Mouse (Mus musculus) megakaryocyte, embryonic 14.5 days (primary cell): ENCODE measurements around the gene Cd33. TPM values are rescaled to one million over a fixed set of nuclear protein-coding genes. Genes with fewer than 3 reads are reported as not detected.

ENCODE experiments used
- H3K27me3 ChIP-seq: replicated peaks from 2 replicates; pipeline ENCODE3; 2012; ENCODE audit warnings: inconsistent platforms
- H3K36me3 ChIP-seq: replicated peaks from 2 replicates; pipeline ENCODE3; 2012; ENCODE audit warnings: low read length, inconsistent platforms, mixed read lengths
- H3K4me1 ChIP-seq: 2 replicates; pipeline ENCODE4 v1.6.1; 2012; ENCODE audit warnings: inconsistent platforms
- H3K4me3 ChIP-seq: replicated peaks from 2 replicates; pipeline ENCODE3; 2012; ENCODE audit warnings: moderate library complexity, mild to moderate bottlenecking, inconsistent platforms
- H3K9me3 ChIP-seq: 2 replicates; pipeline ENCODE4 v1.6.1; 2012; ENCODE audit warnings: inconsistent platforms
- FLI1 ChIP-seq: IDR thresholded peaks from 2 replicates; pipeline ENCODE4 v1.6.1; 2012; ENCODE audit warnings: low read length, inconsistent platforms, mixed read lengths
- GATA1 ChIP-seq: IDR thresholded peaks from 3 replicates; pipeline ENCODE4 v1.6.1; 2012; ENCODE audit warnings: mixed read lengths, low read length, inconsistent platforms, borderline replicate concordance
- polyA plus RNA-seq: library from polyadenylated mRNA; stranded (reverse); fragments of >175 nt; gene quantifications from 2 replicates; pipeline ENCODE4 v1.2.3, GENCODE M21; 2012; ENCODE audit warnings: low replicate concordance; ENCODE audit not compliant: insufficient read depth

The Cd33 gene
- polyA plus RNA-seq, 1 experiment, result 0.35 TPM

DNA sequence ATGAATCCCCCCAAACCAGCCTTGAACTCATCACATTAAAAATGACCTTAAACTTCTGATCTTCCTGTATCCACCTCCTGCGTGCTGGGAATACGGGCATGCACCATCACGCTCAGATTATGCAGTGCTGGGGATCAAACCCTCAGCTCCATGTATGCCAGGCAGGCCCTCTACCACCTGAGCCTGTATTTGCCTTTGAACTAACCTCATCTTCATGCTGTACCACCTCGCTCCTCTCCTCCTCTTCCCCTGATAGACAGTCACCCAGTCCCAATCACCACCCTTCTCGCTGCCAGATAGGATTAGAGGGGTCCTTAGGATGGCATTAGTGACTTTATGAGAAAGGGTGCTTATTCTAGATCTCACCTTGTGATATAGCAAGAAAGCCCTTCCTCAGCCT, 29.2 kb downstream of the Cd33 start:
- TF ChIP-seq GATA1, result no peak
- no peak for TF ChIP-seq FLI1

GRCm38 (mm10) chr7:43512519-43512918, 31.7 kb downstream of the Cd33 start:
- H3K9me3 ChIP-seq, result no peaks in the 10 kb centered on the region
- H3K4me1 ChIP-seq, result peaks cover 6% of the 10 kb centered on the region
- peaks cover 4% of the 10 kb centered on the region for H3K27me3 ChIP-seq
- TF ChIP-seq GATA1, result no peak
- no peaks in the 10 kb centered on the region for H3K36me3 ChIP-seq
- H3K4me3 ChIP-seq, result no peak overlapping the region

More for the DNA sequence above, 29.2 kb downstream of the Cd33 start:
- Histone ChIP-seq H3K4me3 (no peak overlapping the region), H3K36me3 (no peaks in the 10 kb centered on the region), H3K4me1 (peaks cover 6% of the 10 kb centered on the region), H3K9me3 (no peaks in the 10 kb centered on the region), H3K27me3 (no peaks in the 10 kb centered on the region)

DNA sequence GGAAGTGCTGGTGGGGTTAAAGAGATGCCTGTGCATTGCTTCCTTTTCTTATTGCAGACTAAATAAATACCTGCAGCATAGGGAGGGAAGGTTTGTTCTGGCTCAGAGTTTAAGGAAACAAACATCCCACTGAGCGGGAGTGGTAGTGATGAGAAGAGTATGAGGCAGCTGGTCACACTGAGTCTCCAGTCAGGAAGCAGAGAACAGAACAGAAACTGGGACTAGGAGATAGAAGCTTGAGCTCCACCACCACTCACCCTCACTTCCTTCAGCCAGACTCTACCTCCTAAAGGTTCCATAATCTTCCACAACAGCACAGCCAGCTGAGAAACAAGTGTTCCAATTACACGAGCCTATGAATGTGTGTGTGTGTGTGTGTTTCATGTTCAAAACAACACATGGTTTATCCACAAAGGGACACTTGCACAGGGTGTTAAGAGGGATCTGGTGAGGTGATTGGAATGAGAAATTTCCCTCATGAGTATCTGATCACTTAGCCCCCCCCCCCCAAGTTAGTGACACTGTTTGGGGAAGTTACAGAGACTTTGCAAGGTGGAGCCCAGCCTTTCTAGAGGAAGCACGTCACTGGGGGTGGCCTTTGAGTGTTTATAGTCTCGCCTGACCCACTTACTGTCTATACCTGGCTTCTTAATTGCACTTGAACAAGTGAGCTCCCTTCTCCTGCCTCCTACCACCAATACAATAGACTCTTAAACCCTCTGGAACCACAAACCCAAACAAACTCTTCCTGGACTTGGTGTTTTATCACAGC, 32.3 kb downstream of the Cd33 start:
- H3K36me3 ChIP-seq, result no peaks in the 10 kb centered on the region
- H3K4me3 ChIP-seq, result no peak overlapping the region
- peaks cover 4% of the 10 kb centered on the region for H3K27me3 ChIP-seq
- H3K4me1 ChIP-seq, result peaks cover 6% of the 10 kb centered on the region
- TF ChIP-seq FLI1 (no peak), GATA1 (no peak)
- no peaks in the 10 kb centered on the region for H3K9me3 ChIP-seq

DNA sequence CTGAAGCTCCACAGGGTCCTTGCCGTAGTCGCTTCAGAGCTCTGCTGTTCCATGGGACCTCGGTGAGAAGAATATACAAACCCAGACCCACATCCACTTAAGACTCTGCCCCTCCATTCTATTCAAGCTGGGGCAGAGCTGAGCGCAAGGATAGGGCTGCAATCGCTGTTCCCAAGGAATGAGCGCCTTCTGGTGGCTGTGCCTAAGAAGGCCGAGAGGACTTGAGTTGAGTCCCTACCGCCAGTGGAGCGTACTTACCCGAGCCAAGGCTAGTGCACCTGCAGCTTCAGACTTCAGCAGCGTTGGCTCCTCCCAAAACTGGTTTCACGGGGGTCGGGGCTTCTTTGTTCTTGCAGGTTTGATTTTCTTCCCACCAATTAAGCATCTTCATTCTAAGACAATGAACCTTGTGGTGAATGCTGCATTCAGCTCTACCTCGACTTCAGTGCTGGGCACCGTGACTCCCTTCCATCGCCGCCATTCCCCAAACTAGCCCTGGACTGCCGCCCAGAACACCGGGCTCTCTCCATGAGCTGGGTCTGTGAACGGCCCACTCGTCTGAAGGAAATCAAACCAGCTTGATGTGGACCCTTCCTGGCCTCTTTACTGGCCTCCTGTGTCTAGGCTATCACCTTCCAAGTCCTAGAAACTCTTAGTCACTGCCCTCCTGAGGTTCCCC, 48.7 kb downstream of the Cd33 start:
- peaks cover 7% of the 10 kb centered on the region; the same call in 1 of the 2 replicates for H3K4me1 ChIP-seq
- no peak for TF ChIP-seq FLI1
- H3K27me3 ChIP-seq, result peaks cover 47% of the 10 kb centered on the region
- H3K36me3 ChIP-seq, result no peaks in the 10 kb centered on the region
- no peak overlapping the region for H3K4me3 ChIP-seq
- H3K9me3 ChIP-seq, result peaks cover 22% of the 10 kb centered on the region

DNA sequence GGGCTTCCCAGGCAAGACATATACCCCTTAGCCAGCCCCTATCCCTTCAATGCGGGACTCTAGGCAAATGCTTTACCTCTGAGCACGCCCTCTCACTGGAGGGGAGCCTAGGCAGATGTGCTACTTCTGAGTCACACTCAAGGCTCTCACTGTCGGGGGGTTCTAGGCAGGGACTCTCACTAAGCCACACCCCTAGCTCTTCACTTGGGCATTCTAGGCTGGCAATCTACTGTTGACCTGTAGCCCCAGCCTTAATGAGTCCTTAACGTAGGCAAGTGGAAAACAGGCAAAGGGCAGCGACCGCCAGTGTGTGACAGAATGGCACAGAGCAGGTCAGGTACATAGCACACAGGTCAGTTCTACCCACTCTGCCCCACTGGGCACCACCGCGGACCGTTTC, 53.4 kb downstream of the Cd33 start:
- TF ChIP-seq GATA1, result no peak
- TF ChIP-seq FLI1, result no peak
- H3K9me3 ChIP-seq, result peaks cover 4% of the 10 kb centered on the region; the same call in 1 of the 2 replicates
- no peaks in the 10 kb centered on the region for H3K36me3 ChIP-seq
- no peak overlapping the region for H3K4me3 ChIP-seq
- peaks cover 76% of the 10 kb centered on the region for H3K27me3 ChIP-seq
- peaks cover 7% of the 10 kb centered on the region; the same call in 1 of the 2 replicates for H3K4me1 ChIP-seq

GRCm38 (mm10) chr7:43490182-43490584, 54.0 kb downstream of the Cd33 start:
- Histone ChIP-seq H3K4me3 (no peak overlapping the region), H3K36me3 (no peaks in the 10 kb centered on the region), H3K9me3 (peaks cover 4% of the 10 kb centered on the region; the same call in 1 of the 2 replicates), H3K4me1 (peaks cover 1% of the 10 kb centered on the region; the same call in 1 of the 2 replicates), H3K27me3 (peaks cover 69% of the 10 kb centered on the region)
- TF ChIP-seq FLI1, result no peak
- no peak for TF ChIP-seq GATA1

DNA sequence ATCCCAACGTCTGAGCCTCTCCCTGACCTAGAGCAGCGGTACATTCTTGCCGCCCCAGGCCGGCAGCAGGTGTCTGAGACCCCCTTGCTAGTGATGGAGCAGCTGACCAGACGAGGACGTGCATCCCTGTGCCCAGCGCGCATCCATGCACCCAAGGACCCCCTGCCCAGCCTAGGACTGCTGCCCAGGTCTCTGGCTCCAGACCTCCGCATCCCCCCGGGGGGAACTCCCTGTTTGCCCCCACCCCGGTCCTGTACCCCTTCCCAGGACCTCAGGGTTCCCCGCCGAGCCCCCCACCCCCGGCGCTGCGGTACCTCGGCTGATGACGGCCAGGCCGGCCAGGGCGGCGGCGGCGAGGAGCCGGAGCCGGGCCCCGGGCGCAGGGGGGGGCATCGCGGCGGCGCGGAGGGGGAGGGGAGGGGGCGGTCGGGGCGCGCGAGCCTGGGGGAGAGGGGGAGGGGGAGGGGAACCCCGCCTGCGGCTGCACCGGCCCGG, 54.5 kb downstream of the Cd33 start, which contains the start of gene Iglon5:
Iglon5 (minus strand) TSS at position 445 of the 495 bp plus-strand sequence.
- TF ChIP-seq FLI1, result no peak
- TF ChIP-seq GATA1, result no peak
- no peaks in the 10 kb centered on the region for H3K4me1 ChIP-seq
- H3K4me3 ChIP-seq, result no peak within 1 kb of the TSS
- H3K9me3 ChIP-seq, result peaks cover 4% of the 10 kb centered on the region; the same call in 1 of the 2 replicates
- no peaks in the 10 kb centered on the region for H3K36me3 ChIP-seq
- H3K27me3 ChIP-seq, result peaks cover 64% of the 10 kb centered on the region

DNA sequence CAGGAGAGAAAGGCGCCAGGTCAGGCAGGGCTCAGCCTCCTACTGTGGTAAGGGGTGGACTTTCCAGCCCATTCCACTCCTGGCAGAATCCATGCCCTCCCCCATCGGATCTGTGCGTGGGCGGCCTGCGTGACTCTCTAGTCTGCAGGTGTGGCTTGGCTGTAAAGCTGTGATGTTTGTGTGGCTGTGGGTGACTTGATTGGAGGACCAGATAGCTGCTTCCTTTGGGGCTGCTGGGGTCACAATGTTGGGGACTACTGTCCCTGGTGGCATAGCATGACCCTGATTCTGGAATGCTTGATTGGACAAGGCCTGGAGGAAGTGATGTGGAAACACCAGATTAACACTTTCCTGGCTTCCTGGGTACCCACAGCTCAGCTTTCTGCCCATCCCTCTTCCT, 55.6 kb downstream of the Cd33 start:
- peaks cover 4% of the 10 kb centered on the region; the same call in 1 of the 2 replicates for H3K9me3 ChIP-seq
- no peak for TF ChIP-seq FLI1
- no peak for TF ChIP-seq GATA1
- peaks cover 62% of the 10 kb centered on the region for H3K27me3 ChIP-seq
- H3K36me3 ChIP-seq, result no peaks in the 10 kb centered on the region
- H3K4me1 ChIP-seq, result no peaks in the 10 kb centered on the region
- H3K4me3 ChIP-seq, result no peak overlapping the region

DNA sequence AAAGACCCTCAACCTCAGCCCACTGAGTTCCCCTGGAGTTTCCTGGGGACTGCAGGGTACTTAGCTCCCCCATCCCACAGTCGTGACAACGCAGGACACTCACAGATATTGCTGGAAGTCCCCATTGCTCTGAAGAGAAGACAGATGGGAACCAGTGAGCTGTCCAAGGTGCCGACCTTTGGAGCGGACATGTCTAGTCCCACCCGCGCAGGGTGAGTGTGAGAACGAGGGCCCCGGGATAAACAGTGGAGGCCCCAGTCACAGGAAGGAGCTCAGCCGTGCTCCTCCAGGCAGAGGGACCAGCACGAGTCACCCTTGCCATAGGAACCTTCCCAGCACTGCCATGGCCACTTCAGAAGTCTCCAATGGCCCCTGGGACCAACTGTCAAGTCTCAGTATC, 61.0 kb downstream of the Cd33 start:
- Histone ChIP-seq H3K36me3 (no peaks in the 10 kb centered on the region), H3K27me3 (peaks cover 40% of the 10 kb centered on the region), H3K9me3 (no peaks in the 10 kb centered on the region), H3K4me3 (no peak overlapping the region), H3K4me1 (peaks cover 4% of the 10 kb centered on the region; the same call in 1 of the 2 replicates)
- TF ChIP-seq FLI1 (no peak), GATA1 (no peak)
